In genomic region chr1:58613786-58614185, GRCm38 (mm10) we compare ENCODE assay signal across 9 mouse cellular contexts. TPM values are rescaled to one million over a fixed set of nuclear protein-coding genes. Genes with fewer than 3 reads are reported as not detected.
A peak's percentile ranks its signal among the peaks of the same experiment; 100 is the strongest.
DNase-seq lines count a peak whose midpoint lies in the region; ATAC-seq and TF ChIP-seq lines count a peak whose summit lies in the region.
"Had no signal": no experiment of that assay in that cellular context is flagged by ENCODE, and none has a peak within 500 bp of the region (broad histone marks: within the 10 kb centered on the region; RNA-seq: fewer than 3 reads in every experiment).

No protein-coding gene starts in this region.

- H3K9me3 ChIP-seq in kidney, postnatal 0 days (replicated peaks; ENCODE audit: low read length): no peaks in the 10 kb centered on the region
- no peaks in the 10 kb centered on the region for H3K9me3 ChIP-seq in kidney, embryonic 15.5 days (replicated peaks)

- no peak overlapping the region for H3K27ac ChIP-seq in kidney, postnatal 0 days
- H3K27ac ChIP-seq in kidney, embryonic 15.5 days: no peak overlapping the region
- H3K27ac ChIP-seq: limb, embryonic 13.5 days had no signal

- WGBS in kidney, postnatal 0 days: 85% methylated on average over 6 of the region's 6 CpGs
- WGBS in kidney, embryonic 15.5 days: 79% methylated on average over 6 of the region's 6 CpGs

- no peaks in the 10 kb centered on the region for H3K27me3 ChIP-seq in kidney, postnatal 0 days (ENCODE audit: insufficient read depth, low read length)
- H3K27me3 ChIP-seq in kidney, embryonic 15.5 days: no peaks in the 10 kb centered on the region
- H3K27me3 ChIP-seq: limb, embryonic 13.5 days had no signal

- H3K9ac ChIP-seq in kidney, postnatal 0 days (ENCODE audit: low read depth, low read length): no peak overlapping the region
- H3K9ac ChIP-seq in kidney, embryonic 15.5 days: no peak overlapping the region
- H3K9ac ChIP-seq: limb, embryonic 13.5 days had no signal

- TF ChIP-seq CTCF in kidney, postnatal 0 days (IDR thresholded peaks at IDR 0.05; ENCODE audit: low read depth): no peak

- H3K36me3 ChIP-seq in kidney, postnatal 0 days (ENCODE audit: insufficient read depth, low read length): no peaks in the 10 kb centered on the region
- no peaks in the 10 kb centered on the region for H3K36me3 ChIP-seq in kidney, embryonic 15.5 days
- H3K36me3 ChIP-seq: limb, embryonic 13.5 days had no signal

- ATAC-seq in CD4-positive, CD25-positive, alpha-beta regulatory T cell, adult 4 months: no peak
- ATAC-seq in kidney, postnatal 0 days (replicated peaks; ENCODE audit: low FRiP score, low read depth): no peak
- no peak for ATAC-seq in kidney, embryonic 15.5 days (replicated peaks; ENCODE audit: low FRiP score)
- ATAC-seq in megakaryocyte-erythroid progenitor cell, adult 5-6 weeks (replicated peaks; ENCODE audit: low FRiP score, low TSS enrichment, poor library complexity, severe bottlenecking): no peak

- no peak overlapping the region for H3K4me2 ChIP-seq in kidney, postnatal 0 days (ENCODE audit: low read length)
- H3K4me2 ChIP-seq in kidney, embryonic 15.5 days: no peak overlapping the region
- H3K4me2 ChIP-seq: limb, embryonic 13.5 days had no signal

- no peak overlapping the region for H3K4me3 ChIP-seq in kidney, postnatal 0 days (replicated peaks; ENCODE audit: low read depth, low read length)
- no peak overlapping the region for H3K4me3 ChIP-seq in kidney, embryonic 15.5 days (replicated peaks)
- H3K4me3 ChIP-seq: limb, embryonic 13.5 days had no signal

- no peaks in the 10 kb centered on the region for H3K4me1 ChIP-seq in kidney, postnatal 0 days (replicated peaks; ENCODE audit: insufficient read depth, low read length)
- H3K4me1 ChIP-seq in kidney, embryonic 15.5 days: no peaks in the 10 kb centered on the region
- H3K4me1 ChIP-seq: limb, embryonic 13.5 days had no signal

- DNase-seq in CD4-positive, CD25-positive, alpha-beta regulatory T cell, adult 2 months (ENCODE audit: low read depth, low spot score): peak; percentile 14
- peak; percentile 32 for DNase-seq in kidney, postnatal 0 days (ENCODE audit: low spot score)
- DNase-seq in CD4-positive helper T cell, adult 2 months (ENCODE audit: low read depth, low spot score): peak; percentile 23
- peak; percentile 57 for DNase-seq in forelimb bud, embryonic 11.5 days (ENCODE audit: low read depth, low spot score)
- no peak for DNase-seq in right cerebral cortex, adult 18-20 months

RNA-seq across cellular contexts. Expression of gene Ndufb3, which starts 27.6 kb away (rescaled TPM):
- 10 to 100 TPM; 69.7 to 91.7 TPM for polyA plus RNA-seq in CD4-positive, CD25-positive, alpha-beta regulatory T cell, adult 4 months (2017; shearing (Covaris generic))
- 264 and 295 TPM in 2 replicates for polyA plus RNA-seq in kidney, postnatal 0 days (2015; fragmentation: Nextera tagmentation; extraction: Ambion mirVana)
- 181 and 206 TPM in 2 replicates for polyA plus RNA-seq in kidney, embryonic 15.5 days (2015; fragmentation: Nextera tagmentation; extraction: Ambion mirVana)
- 101 and 116 TPM in 2 replicates for total RNA-seq in megakaryocyte-erythroid progenitor cell, adult 5-6 weeks (2014; fragmentation: Nextera tagmentation)
- total RNA-seq in megakaryocyte-erythroid progenitor cell, adult 5-6 weeks (2017): 107 and 113 TPM in 2 replicates

RNA-seq across cellular contexts. Expression of gene Fam126b, which starts 27.7 kb away (rescaled TPM):
- polyA plus RNA-seq in CD4-positive, CD25-positive, alpha-beta regulatory T cell, adult 4 months (2017; shearing (Covaris generic)): 10 to 100 TPM; 11.5 to 13.9 TPM
- polyA plus RNA-seq in kidney, postnatal 0 days (2015; fragmentation: Nextera tagmentation; extraction: Ambion mirVana): 7.5 and 8.0 TPM in 2 replicates
- polyA plus RNA-seq in kidney, embryonic 15.5 days (2015; fragmentation: Nextera tagmentation; extraction: Ambion mirVana): 8.5 and 9.8 TPM in 2 replicates
- 21.1 and 25.1 TPM in 2 replicates for total RNA-seq in megakaryocyte-erythroid progenitor cell, adult 5-6 weeks (2014; fragmentation: Nextera tagmentation)
- 11.3 and 17.8 TPM in 2 replicates for total RNA-seq in megakaryocyte-erythroid progenitor cell, adult 5-6 weeks (2017)
